Mouse (Mus musculus): Measurements from ENCODE around the gene Ndufv3. TPM values are rescaled to one million over a fixed set of nuclear protein-coding genes. Genes with fewer than 3 reads are reported as not detected.
A peak's percentile ranks its signal among the peaks of the same experiment; 100 is the strongest.
"Not testable (repeated sequence)": the region's sequence is repeated elsewhere in the genome, so short reads cannot be mapped to it uniquely, and the experiment has no call there.

The Ndufv3 gene
- total RNA-seq, 2 experiments from 2014 or later, result 257 to 258 TPM

DNA sequence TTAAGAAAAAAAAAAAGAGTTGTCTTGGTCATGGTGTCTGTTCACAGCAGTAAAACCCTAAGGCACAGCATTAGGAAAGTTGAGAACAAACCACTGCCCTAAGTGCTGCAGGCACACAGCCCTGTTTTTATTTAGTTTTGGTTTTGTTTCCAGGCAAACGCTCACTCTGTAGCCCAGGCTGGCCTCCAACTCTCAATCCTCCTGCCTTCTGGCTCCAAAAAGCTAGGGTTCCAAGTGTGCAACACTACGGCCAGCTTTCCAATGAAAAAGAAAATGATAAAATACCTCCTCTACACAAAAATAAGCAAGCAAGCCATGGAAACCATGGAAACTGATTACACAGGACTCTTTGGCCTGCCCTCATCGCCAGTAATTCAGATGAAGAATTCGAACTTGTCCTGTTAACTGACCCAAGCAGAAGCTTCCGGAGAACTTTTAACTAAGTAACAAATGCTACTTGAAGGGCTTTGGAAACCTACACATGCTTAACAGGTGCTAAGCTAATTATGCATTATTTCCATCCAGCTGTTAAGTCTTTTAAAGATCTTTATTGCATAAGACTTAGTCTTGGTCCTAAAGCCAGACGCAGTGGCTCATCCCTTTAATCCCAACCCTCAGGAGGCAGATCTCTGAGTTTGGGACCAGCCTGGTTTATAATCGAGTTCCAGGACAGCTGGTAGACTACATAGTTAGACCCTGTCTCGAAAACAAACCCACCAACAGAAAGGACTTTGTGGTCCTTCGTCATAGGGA is 26.7 kb downstream of the Ndufv3 start:
- H3K4me3 ChIP-seq, result no peak overlapping the region
- no peak for TF ChIP-seq CTCF (conservative IDR thresholded peaks at IDR 0.05)
- H3K27ac ChIP-seq, result no peak overlapping the region
- DNase-seq (ENCODE audit: low spot score in 2 of 2), result no peak

DNA sequence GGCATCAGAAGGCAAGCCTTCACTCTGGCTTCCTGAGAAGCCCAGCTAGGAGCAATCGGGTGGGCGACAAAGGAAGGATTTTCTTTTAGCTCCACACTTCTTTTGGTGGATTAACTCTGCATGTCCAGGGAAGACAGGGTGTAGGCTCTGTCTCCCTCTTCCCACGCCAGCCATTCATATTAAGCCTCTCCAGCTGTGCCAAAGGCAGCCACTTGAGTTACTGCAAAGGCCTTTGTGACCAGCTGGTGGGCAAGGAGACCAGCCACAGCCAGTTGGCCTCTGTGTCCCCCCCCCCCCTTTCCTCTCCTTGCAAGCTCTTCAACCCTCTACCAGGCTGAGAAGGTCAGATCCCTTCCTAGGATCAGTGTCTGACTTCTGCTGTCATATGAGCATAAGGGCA is 28.1 kb downstream of the Ndufv3 start:
- TF ChIP-seq CTCF (conservative IDR thresholded peaks at IDR 0.05), result no peak
- H3K4me3 ChIP-seq, result no peak overlapping the region
- no peak overlapping the region for H3K27ac ChIP-seq
- DNase-seq (ENCODE audit: low spot score in 2 of 2), result no peak

DNA sequence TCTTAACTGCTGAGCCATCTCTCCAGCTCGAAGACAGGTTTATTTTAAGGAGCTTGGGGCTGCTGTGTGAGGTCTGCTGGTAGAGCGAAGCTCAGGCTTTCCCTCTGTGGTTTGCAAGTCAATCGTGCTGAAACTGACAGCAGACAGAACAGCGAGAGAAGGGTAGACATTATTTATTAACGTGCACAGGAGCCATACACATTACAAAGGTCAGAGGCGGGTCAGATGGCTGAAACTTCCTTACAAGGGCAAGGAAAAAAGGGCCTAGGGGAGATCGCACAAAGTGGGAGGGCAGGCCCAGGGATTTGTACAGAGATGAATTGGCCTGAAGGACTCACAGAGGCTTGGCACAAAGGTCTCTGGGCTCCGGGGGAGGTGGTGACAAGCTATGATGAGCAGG is 29.5 kb downstream of the Ndufv3 start:
- H3K27ac ChIP-seq, result no peak overlapping the region
- no peak for DNase-seq (ENCODE audit: low spot score in 2 of 2)
- no peak for TF ChIP-seq CTCF (conservative IDR thresholded peaks at IDR 0.05)
- H3K4me3 ChIP-seq, result no peak overlapping the region

DNA sequence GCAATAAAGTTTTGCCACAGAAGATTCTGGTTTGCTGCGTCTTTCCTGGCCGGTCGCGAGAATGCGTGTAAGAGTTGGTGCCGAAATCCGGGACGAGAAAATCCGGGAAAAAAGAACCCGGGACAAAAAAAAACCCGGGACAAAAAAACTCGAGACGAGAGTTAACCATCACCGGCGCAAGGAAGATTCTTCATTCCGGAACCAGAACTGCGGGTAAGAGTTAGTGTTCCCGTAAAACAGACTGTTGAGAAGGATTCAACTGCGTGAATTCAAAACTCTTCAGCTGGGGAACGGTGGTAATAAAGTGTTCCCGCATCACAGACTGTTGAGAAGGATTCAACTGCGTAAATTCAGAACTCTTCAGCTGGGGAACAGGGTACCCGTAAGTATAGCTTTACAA is 32.7 kb downstream of the Ndufv3 start:
- DNase-seq (ENCODE audit: low spot score in 2 of 2), result not testable (repeated sequence)

DNA sequence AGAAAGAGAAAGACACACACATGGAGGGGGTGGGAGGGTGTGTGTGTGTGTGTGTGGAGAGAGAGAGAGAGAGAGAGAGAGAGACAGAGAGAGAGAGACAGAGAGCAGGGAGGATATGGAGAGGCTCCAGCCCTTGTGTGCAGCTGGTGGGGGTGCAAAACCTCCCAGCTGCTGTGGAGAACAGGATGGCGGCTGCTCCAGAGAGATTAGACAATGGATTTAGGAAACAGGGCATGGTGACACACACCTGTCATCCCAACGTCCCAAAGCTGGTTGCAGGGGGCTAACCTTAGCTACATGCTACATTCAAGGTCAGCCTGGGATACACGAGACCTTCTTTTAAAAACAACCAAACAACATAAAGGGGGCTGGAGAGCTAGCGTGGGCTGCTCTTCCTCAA is 36.3 kb downstream of the Ndufv3 start:
- no peak overlapping the region for H3K27ac ChIP-seq
- no peak for DNase-seq (ENCODE audit: low spot score in 2 of 2)
- TF ChIP-seq CTCF (conservative IDR thresholded peaks at IDR 0.05), result no peak
- H3K4me3 ChIP-seq, result no peak overlapping the region

More for the DNA sequence above, 32.7 kb downstream of the Ndufv3 start:
- not testable (repeated sequence) for H3K27ac ChIP-seq, H3K4me3 ChIP-seq

DNA sequence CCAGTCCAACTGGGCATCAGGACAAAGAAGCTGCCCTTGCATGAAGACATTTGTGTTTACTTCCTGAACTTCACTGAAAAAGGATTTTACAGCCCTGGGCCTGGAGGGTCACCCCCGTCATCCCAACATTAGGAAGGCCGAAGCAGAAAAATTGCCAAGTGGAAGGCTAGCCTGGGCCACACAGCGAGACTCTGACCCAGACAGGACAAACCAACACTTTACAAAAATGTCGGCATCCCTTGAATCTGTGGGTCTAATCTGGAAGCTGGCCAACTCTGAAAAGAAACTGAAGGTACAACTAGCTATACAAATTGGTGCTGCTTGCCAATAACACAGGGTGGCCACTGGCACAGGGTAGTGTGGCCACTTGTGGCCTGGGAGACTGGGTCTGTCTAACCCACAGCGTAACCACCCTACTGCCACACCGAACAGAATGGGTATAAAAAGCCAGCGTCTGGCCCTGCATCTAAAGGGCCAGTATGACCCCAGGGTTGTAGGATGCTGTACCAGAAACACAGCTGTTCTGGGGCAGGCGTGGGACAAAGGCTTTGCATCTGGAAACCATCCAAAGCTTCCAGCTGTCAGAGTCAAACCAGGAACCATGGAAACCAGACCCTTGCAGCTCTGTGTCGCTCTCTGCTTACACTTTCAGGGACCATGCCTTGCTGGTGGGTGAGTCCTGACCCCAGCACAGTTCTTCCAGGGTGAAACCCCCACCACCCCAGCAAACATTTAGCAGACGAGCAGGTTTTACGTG is 37.4 kb downstream of the Ndufv3 start:
- Histone ChIP-seq H3K4me3 (no peak overlapping the region), H3K27ac (peak overlapping the region; percentile 14; the same call in 1 of the 2 replicates)
- DNase-seq (ENCODE audit: low spot score in 2 of 2), result no peak
- no peak for TF ChIP-seq CTCF (conservative IDR thresholded peaks at IDR 0.05)

DNA sequence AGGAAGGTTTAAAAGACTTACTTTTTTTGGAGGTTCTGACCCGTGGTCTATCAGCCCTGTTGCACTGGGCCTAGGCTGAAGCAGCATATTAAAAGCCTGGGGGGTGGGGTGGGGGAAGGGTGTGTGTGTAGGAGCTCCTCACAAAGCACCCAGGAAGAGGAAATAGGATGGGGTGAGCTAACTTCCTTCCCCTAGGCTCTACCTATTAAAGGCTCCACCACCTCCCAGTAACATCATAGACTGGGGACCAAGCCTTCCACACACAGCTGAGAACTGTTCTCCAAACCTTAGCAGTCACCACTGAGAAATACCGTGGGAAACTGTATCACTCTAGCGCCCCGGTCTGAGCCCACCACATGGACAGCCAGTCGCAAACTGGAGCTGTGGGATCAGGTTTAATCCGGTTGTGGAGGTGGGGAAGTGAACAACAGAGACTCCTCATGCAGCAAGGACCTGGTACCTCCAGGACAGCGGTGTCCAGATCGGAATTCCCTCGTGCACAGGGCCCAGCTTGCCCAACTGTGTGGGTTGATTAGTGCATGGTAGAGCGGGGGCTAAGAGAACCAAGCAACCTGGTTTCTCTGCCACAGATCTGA is 38.1 kb downstream of the Ndufv3 start:
- no peak for TF ChIP-seq CTCF (conservative IDR thresholded peaks at IDR 0.05)
- DNase-seq (ENCODE audit: low spot score in 2 of 2), result no peak
- H3K4me3 ChIP-seq, result no peak overlapping the region
- H3K27ac ChIP-seq, result no peak overlapping the region

DNA sequence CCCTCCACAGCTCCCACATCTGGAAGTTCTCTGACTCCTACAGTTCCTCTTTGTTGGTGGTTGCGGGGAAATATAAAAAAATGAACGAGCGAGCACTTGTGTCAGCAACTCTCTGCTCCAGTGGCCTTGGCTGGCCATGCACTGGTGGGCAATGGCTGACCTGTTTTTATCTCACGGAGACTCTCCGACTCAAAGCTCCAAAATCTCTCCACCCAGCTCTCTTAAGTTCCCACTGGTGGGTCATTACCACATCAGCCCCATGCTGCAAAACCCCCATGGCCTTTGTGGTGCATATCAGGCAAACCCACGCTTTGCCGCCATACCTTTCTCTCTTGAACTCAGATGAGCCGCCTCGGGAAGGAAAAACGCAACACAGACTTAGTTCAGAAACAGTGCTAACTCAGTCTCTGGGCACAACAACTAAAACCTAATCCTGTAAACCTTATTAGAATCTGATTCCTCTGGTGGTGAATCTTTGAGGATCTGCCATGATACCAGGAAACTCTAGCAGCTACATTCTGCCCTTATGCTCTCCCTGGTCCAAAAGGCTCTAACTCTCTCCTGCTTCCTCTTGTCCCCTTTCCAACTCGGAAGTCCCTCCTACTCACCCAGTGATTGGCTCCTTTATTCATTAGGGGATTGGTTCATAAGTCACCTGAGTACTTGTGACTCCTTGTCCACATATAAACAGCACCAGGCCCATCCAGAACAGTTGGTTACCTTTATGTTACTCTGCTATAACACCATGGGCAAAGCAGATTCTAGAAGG is 39.3 kb downstream of the Ndufv3 start:
- H3K4me3 ChIP-seq, result no peak overlapping the region
- H3K27ac ChIP-seq, result no peak overlapping the region
- DNase-seq (ENCODE audit: low spot score in 2 of 2), result no peak
- TF ChIP-seq CTCF (conservative IDR thresholded peaks at IDR 0.05), result no peak

DNA sequence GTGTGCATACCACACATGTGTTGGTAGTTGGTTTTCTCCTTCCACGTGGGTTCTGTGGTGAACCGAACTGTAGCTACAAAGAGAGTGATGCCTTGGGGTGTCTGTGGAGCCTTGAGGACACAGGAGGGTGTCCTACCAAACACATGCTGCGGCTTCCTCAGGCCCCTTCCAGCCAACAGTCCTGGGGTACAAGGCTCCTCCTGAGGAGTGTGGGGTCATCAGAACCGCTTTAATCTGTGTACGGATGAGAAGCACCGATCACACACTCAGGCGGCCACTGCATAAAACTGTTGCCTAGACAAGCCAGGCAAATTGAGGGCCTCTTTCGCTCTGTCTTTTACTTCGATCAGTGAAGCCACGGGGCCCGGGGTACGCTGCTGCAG is 43.7 kb downstream of the Ndufv3 start:
- no peak for DNase-seq (ENCODE audit: low spot score in 2 of 2)
- TF ChIP-seq CTCF (conservative IDR thresholded peaks at IDR 0.05), result no peak
- peak overlapping the region; percentile 99 for H3K27ac ChIP-seq
- H3K4me3 ChIP-seq, result peak overlapping the region; percentile 67

DNA sequence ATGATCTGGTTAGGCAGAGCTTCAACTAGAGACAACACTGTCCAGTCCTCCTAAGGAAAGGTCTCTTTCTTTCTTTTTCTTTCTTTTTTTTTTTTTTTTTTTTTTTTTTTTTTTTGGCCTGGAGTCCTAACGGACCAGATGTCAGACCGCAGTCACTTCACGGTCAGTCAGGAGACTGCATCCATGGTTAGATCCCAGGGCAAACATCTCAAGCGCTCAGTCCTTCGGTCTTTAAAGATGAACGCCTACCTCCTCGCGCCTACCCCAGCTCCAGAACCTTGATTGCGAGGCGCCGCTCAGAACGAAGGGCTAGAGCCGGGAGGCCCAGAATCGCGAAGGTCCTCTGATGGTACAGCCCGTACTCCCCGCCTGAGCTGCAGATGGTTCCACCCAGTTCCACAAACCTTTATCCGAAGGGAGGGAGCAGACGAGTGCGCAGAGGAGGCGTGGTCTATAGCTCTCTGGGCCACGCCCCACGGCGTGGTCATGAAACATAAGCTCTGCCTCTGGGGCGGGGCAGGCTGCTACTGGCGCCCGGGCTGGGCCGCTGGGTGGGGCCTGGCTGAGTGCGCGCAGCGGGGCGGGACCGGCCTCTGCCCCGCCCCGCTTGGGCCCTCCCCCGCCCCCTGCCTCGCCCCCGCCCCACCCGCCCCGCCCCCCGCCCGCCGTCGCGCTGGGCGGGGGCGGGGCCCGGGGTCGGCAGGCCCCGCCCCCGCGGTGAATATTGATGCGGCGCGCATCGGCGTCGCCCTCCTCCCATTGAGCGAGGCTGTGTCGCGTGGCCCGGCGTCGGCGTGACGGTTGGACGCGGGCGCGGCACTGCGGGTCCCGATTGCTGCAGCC is 44.3 kb downstream of the Ndufv3 start, which contains the start of gene Pknox1:
Gene Pknox1, plus strand, starts transcription at position 720 of the 843 bp plus-strand sequence.
- H3K4me3 ChIP-seq, result peak within 1 kb of the TSS; percentile 81
- peak within 1 kb of the TSS; percentile 99 for H3K27ac ChIP-seq
- peak; percentile 96 to 99 for DNase-seq (ENCODE audit: low spot score in 2 of 2)
- no peak for TF ChIP-seq CTCF (conservative IDR thresholded peaks at IDR 0.05)

DNA sequence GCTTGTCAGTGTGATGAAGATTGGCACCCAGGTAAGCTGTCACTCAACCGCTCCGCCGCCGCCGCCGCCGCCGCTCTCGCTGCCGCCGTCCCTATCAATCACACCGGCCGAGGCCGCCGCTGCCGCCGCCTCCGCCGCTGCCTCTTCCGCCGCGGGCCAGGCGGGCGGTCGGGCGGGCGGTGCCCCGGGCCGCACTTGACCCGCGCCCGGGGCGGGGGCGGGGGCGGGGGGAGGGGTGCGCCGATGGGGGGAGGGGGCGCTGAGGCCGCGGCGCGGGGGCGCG is 44.9 kb downstream of the Ndufv3 start:
- TF ChIP-seq CTCF (conservative IDR thresholded peaks at IDR 0.05), result no peak
- H3K4me3 ChIP-seq, result peak overlapping the region; percentile 81
- no peak for DNase-seq (ENCODE audit: low spot score in 2 of 2)
- H3K27ac ChIP-seq, result peak overlapping the region; percentile 97

Measured in layer of hippocampus, adult 2 months (tissue).